In genomic region chr5:128769026-128769631, GRCm38 (mm10) we compare ENCODE assay signal across 10 mouse cellular contexts.
DNase-seq lines count a peak whose midpoint lies in the region; ATAC-seq and TF ChIP-seq lines count a peak whose summit lies in the region.
"Had no signal": no experiment of that assay in that cellular context is flagged by ENCODE, and none has a peak within 500 bp of the region (broad histone marks: within the 10 kb centered on the region; RNA-seq: fewer than 3 reads in every experiment).

No protein-coding gene starts in this region.

- no peak overlapping the region for H3K4me3 ChIP-seq in lung, embryonic 16.5 days (ENCODE audit: low read length)
- no peak overlapping the region for H3K4me3 ChIP-seq in lung, adult 2 months (replicated peaks; ENCODE audit: extremely low read depth, low read depth, low read length)
- 0 out of 2 replicates have a peak overlapping the region, but pooled peaks have one; percentile 4 for H3K4me3 ChIP-seq in embryonic facial prominence, embryonic 14.5 days (ENCODE audit: low read depth, low read length)
- peak overlapping the region; percentile 35 for H3K4me3 ChIP-seq in limb, embryonic 10.5 days
- no peak overlapping the region for H3K4me3 ChIP-seq in stomach, embryonic 14.5 days (ENCODE audit: low read depth, low read length)

- no peak overlapping the region for H3K27ac ChIP-seq in lung, embryonic 16.5 days (ENCODE audit: low read length)
- H3K27ac ChIP-seq in embryonic facial prominence, embryonic 14.5 days (replicated peaks; ENCODE audit: low read depth, low read length), result no peak overlapping the region
- peak overlapping the region; percentile 76 for H3K27ac ChIP-seq in limb, embryonic 10.5 days
- no peak overlapping the region for H3K27ac ChIP-seq in stomach, embryonic 14.5 days (ENCODE audit: low read length)
- H3K27ac ChIP-seq: liver, embryonic 14.5 days had no signal

- no peaks in the 10 kb centered on the region for H3K4me1 ChIP-seq in lung, embryonic 16.5 days (replicated peaks; ENCODE audit: control insufficient read depth, insufficient read depth, low read length)
- H3K4me1 ChIP-seq in lung, adult 2 months (ENCODE audit: control insufficient read depth, insufficient read depth, low read length), result no peaks in the 10 kb centered on the region
- peaks cover 4% of the 10 kb centered on the region for H3K4me1 ChIP-seq in embryonic facial prominence, embryonic 14.5 days (ENCODE audit: control insufficient read depth, insufficient read depth, low read length)
- H3K4me1 ChIP-seq in limb, embryonic 10.5 days, result peaks cover 19% of the 10 kb centered on the region
- H3K4me1 ChIP-seq in stomach, embryonic 14.5 days (ENCODE audit: control insufficient read depth, insufficient read depth, low read length), result no peaks in the 10 kb centered on the region

- H3K4me2 ChIP-seq in lung, embryonic 16.5 days (ENCODE audit: low read depth, low read length), result peak overlapping the region; percentile 16; the same call in 1 of the 2 replicates
- H3K4me2 ChIP-seq in embryonic facial prominence, embryonic 14.5 days (ENCODE audit: low read depth, low read length), result peak overlapping the region; percentile 30
- H3K4me2 ChIP-seq in stomach, embryonic 14.5 days (replicated peaks; ENCODE audit: low read depth, low read length), result peak overlapping the region; percentile 28

- H3K36me3 ChIP-seq in lung, embryonic 16.5 days (ENCODE audit: control insufficient read depth, insufficient read depth, low read length), result no peaks in the 10 kb centered on the region
- H3K36me3 ChIP-seq in embryonic facial prominence, embryonic 14.5 days (ENCODE audit: control insufficient read depth, insufficient read depth, low read length), result no peaks in the 10 kb centered on the region
- H3K36me3 ChIP-seq in limb, embryonic 10.5 days, result no peaks in the 10 kb centered on the region
- H3K36me3 ChIP-seq in stomach, embryonic 14.5 days (ENCODE audit: control insufficient read depth, insufficient read depth, low read length), result no peaks in the 10 kb centered on the region

- no peak for TF ChIP-seq POLR2A in lung, adult 2 months (IDR thresholded peaks at IDR 0.05; ENCODE audit: borderline replicate concordance, extremely low read depth, low read depth, low read length)

- H3K9me3 ChIP-seq in lung, embryonic 16.5 days (ENCODE audit: control insufficient read depth, low read length), result no peaks in the 10 kb centered on the region; the same call in 1 of the 2 replicates
- no peaks in the 10 kb centered on the region for H3K9me3 ChIP-seq in embryonic facial prominence, embryonic 14.5 days (ENCODE audit: control insufficient read depth, low read length)
- no peaks in the 10 kb centered on the region for H3K9me3 ChIP-seq in limb, embryonic 10.5 days (replicated peaks)
- H3K9me3 ChIP-seq in stomach, embryonic 14.5 days (ENCODE audit: control insufficient read depth, low read depth, low read length), result no peaks in the 10 kb centered on the region

- no peak overlapping the region for H3K9ac ChIP-seq in lung, embryonic 16.5 days (ENCODE audit: low read length)
- no peak overlapping the region for H3K9ac ChIP-seq in embryonic facial prominence, embryonic 14.5 days (ENCODE audit: low read depth, low read length)
- no peak overlapping the region for H3K9ac ChIP-seq in stomach, embryonic 14.5 days (replicated peaks; ENCODE audit: low read depth, low read length)
- H3K9ac ChIP-seq: liver, embryonic 14.5 days had no signal

- 10% methylated on average over 10 of the region's 10 CpGs for WGBS in lung, embryonic 16.5 days
- 12% methylated on average over 10 of the region's 10 CpGs for WGBS in lung, adult 2 months
- WGBS in embryonic facial prominence, embryonic 14.5 days, result 3% methylated on average over 10 of the region's 10 CpGs
- 20% methylated on average over 10 of the region's 10 CpGs for WGBS in limb, embryonic 10.5 days
- WGBS in stomach, embryonic 14.5 days, result 8% methylated on average over 10 of the region's 10 CpGs

- TF ChIP-seq CTCF in lung, adult 2 months (IDR thresholded peaks at IDR 0.05; ENCODE audit: insufficient read depth, low read length), result no peak

- no peak for DNase-seq in lung, adult 2 months
- DNase-seq in embryonic facial prominence, embryonic 14.5 days (ENCODE audit: low spot score), result peak; percentile 75
- peak; percentile 62 for DNase-seq in limb, embryonic 10.5 days (ENCODE audit: low spot score)
- no peak for DNase-seq in urinary bladder, adult 18-20 months (ENCODE audit: low spot score in 2 of 2)
- no peak for DNase-seq in ovary, postnatal 36 days (ENCODE audit: low spot score)
- DNase-seq: kidney, adult 2 months had no signal

- no peaks in the 10 kb centered on the region for H3K27me3 ChIP-seq in lung, embryonic 16.5 days (ENCODE audit: control insufficient read depth, insufficient read depth, low read depth, low read length)
- no peaks in the 10 kb centered on the region for H3K27me3 ChIP-seq in embryonic facial prominence, embryonic 14.5 days (replicated peaks; ENCODE audit: control insufficient read depth, insufficient read depth, low read length)
- no peaks in the 10 kb centered on the region for H3K27me3 ChIP-seq in limb, embryonic 10.5 days (ENCODE audit: low read depth, poor library complexity, severe bottlenecking)
- H3K27me3 ChIP-seq in stomach, embryonic 14.5 days (ENCODE audit: control insufficient read depth, insufficient read depth, low read length), result no peaks in the 10 kb centered on the region

- ATAC-seq in lung, embryonic 16.5 days (ENCODE audit: low read depth), result peak; percentile 38; the same call in 1 of the 2 replicates
- ATAC-seq in embryonic facial prominence, embryonic 14.5 days (ENCODE audit: low read depth), result peak; percentile 94
- peak; percentile 74; the same call in 1 of the 2 replicates for ATAC-seq in stomach, embryonic 14.5 days (ENCODE audit: insufficient number of reproducible peaks, insufficient read depth, low FRiP score, low read depth)
- no peak for ATAC-seq in granulocyte monocyte progenitor cell, adult 5-6 weeks (replicated peaks; ENCODE audit: poor library complexity, severe bottlenecking)

Comparison
In these comparisons a context has a peak if more than half of its experiments do, and no peak if none do; other contexts are left out.
1. H3K4me3 ChIP-seq: peak in embryonic facial prominence, embryonic 14.5 days (single experiment) and limb, embryonic 10.5 days (single experiment); none in lung, embryonic 16.5 days (single experiment), lung, adult 2 months (single experiment) and stomach, embryonic 14.5 days (single experiment).
2. DNase-seq: peak in embryonic facial prominence, embryonic 14.5 days (single experiment) and limb, embryonic 10.5 days (single experiment); none in lung, adult 2 months (single experiment), urinary bladder, adult 18-20 months (0 of 2) and ovary, postnatal 36 days (single experiment).
3. Peak in every context shown above with its lines, with median percentiles within 50 percentile points of each other: H3K4me2 ChIP-seq.